ENCODE assay signal across 15 mouse cellular contexts in the genomic region with DNA sequence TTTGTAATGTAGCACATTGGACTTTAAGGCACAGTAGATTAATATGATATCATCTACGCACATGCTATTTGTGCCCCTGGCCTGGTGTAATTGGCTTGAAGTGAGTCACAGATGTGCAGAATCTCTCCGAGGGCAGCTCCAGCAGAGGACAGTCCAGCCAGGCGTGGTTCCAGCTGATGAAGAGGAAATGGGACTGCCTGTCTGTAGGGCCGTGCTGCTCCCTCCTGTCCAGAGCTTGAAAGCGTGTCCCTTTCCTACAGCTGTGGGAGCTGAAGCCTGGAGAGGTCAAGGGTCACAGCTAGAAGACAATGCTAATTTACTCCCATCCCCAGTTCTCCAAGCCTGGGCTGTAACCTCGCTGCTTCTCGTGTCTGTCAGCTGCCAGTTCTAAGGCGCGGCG. TPM values are rescaled to one million over a fixed set of nuclear protein-coding genes. Genes with fewer than 3 reads are reported as not detected.
DNase-seq lines count a peak whose midpoint lies in the region; ATAC-seq and TF ChIP-seq lines count a peak whose summit lies in the region.
"Had no signal": no experiment of that assay in that cellular context is flagged by ENCODE, and none has a peak within 500 bp of the region (broad histone marks: within the 10 kb centered on the region; RNA-seq: fewer than 3 reads in every experiment).

No protein-coding gene starts in this region.

- H3K9ac ChIP-seq in intestine, embryonic 15.5 days = no peak overlapping the region
- H3K9ac ChIP-seq in liver, postnatal 0 days (replicated peaks) = no peak overlapping the region
- H3K9ac ChIP-seq: embryonic facial prominence, embryonic 12.5 days; heart, embryonic 15.5 days had no signal

- no peak overlapping the region for H3K27ac ChIP-seq in intestine, embryonic 15.5 days
- no peak overlapping the region for H3K27ac ChIP-seq in liver, postnatal 0 days (ENCODE audit: low read depth)
- H3K27ac ChIP-seq: embryonic facial prominence, embryonic 12.5 days; heart, embryonic 15.5 days had no signal

- H3K36me3 ChIP-seq in intestine, embryonic 15.5 days = no peaks in the 10 kb centered on the region
- no peaks in the 10 kb centered on the region for H3K36me3 ChIP-seq in liver, postnatal 0 days (replicated peaks; ENCODE audit: insufficient read depth, low read length)
- H3K36me3 ChIP-seq: embryonic facial prominence, embryonic 12.5 days; heart, embryonic 15.5 days had no signal

- TF ChIP-seq CTCF in liver, postnatal 0 days (IDR thresholded peaks at IDR 0.05; ENCODE audit: low read depth) = no peak

- no peak overlapping the region for H3K4me3 ChIP-seq in intestine, embryonic 15.5 days (replicated peaks)
- H3K4me3 ChIP-seq in liver, postnatal 0 days (ENCODE audit: low read depth, low read length) = no peak overlapping the region
- H3K4me3 ChIP-seq: embryonic facial prominence, embryonic 12.5 days; heart, embryonic 15.5 days had no signal

- no peak for TF ChIP-seq EP300 in liver, postnatal 0 days (IDR thresholded peaks at IDR 0.05; ENCODE audit: low read depth)

- no peaks in the 10 kb centered on the region for H3K9me3 ChIP-seq in intestine, embryonic 15.5 days
- H3K9me3 ChIP-seq in liver, postnatal 0 days (ENCODE audit: low read length) = no peaks in the 10 kb centered on the region
- H3K9me3 ChIP-seq: embryonic facial prominence, embryonic 12.5 days; heart, embryonic 15.5 days had no signal

- no peaks in the 10 kb centered on the region for H3K27me3 ChIP-seq in intestine, embryonic 15.5 days (replicated peaks)
- H3K27me3 ChIP-seq in liver, postnatal 0 days (ENCODE audit: insufficient read depth, low read length) = no peaks in the 10 kb centered on the region
- H3K27me3 ChIP-seq: CH12.LX; embryonic facial prominence, embryonic 12.5 days; heart, embryonic 15.5 days had no signal

- H3K4me1 ChIP-seq in intestine, embryonic 15.5 days (replicated peaks) = peaks cover 3% of the 10 kb centered on the region
- H3K4me1 ChIP-seq in liver, postnatal 0 days (ENCODE audit: insufficient read depth) = peaks cover 6% of the 10 kb centered on the region

- intact Hi-C loops in gastrocnemius, postnatal 14 days (cut with DNase I; ENCODE audit: low total_unique reads) = no loop called here
- intact Hi-C loops in gastrocnemius, postnatal 36 days (cut with DNase I) = no loop called here

- 44% methylated on average over 10 of the region's 10 CpGs for WGBS in intestine, embryonic 15.5 days
- WGBS in liver, postnatal 0 days (ENCODE audit: insufficient replicate concordance) = 57% methylated on average over 10 of the region's 10 CpGs

- ATAC-seq in intestine, embryonic 15.5 days = peak; percentile 46
- ATAC-seq in liver, postnatal 0 days = peak; percentile 24
- ATAC-seq: forebrain, embryonic 16.5 days; inflammation-experienced regulatory T-cells, adult 6 months had no signal

- DNase-seq in gastrocnemius, postnatal 14 days = peak; percentile 14
- no peak for DNase-seq in gastrocnemius, postnatal 36 days
- peak; percentile 20 for DNase-seq in NIH3T3 (ENCODE audit: low read depth)
- peak; percentile 17 for DNase-seq in liver, postnatal 0 days
- no peak for DNase-seq in cerebellum, postnatal 25 days
- no peak for DNase-seq in ovary, postnatal 10 days (ENCODE audit: low spot score)
- no peak for DNase-seq in thymus, postnatal 0 days (ENCODE audit: low spot score)
- DNase-seq: left cerebral cortex, postnatal 4 days; lung, postnatal 36 days had no signal

- no peak overlapping the region for H3K4me2 ChIP-seq in intestine, embryonic 15.5 days (replicated peaks)
- H3K4me2 ChIP-seq in liver, postnatal 0 days (ENCODE audit: low read depth, low read length) = no peak overlapping the region
- H3K4me2 ChIP-seq: embryonic facial prominence, embryonic 12.5 days; heart, embryonic 15.5 days had no signal

RNA-seq across cellular contexts. Expression of a gene that starts 57.2 kb away (rescaled TPM):
- under 1 TPM; 0.04 to 0.24 TPM for total RNA-seq in gastrocnemius, postnatal 14 days (2021)
- total RNA-seq in gastrocnemius, postnatal 36 days (2021) = not detected
- 0.33 and 0.41 TPM in 2 replicates for polyA plus RNA-seq in intestine, embryonic 15.5 days (2015; fragmentation: Nextera tagmentation; extraction: Ambion mirVana)
- not detected in 2 replicates for polyA plus RNA-seq in liver, postnatal 0 days (2015; fragmentation: Nextera tagmentation; extraction: Ambion mirVana)
- polyA plus RNA-seq in thymus, postnatal 0 days (2015; fragmentation: Nextera tagmentation; extraction: Ambion mirVana) = 0.05 and 0.08 TPM in 2 replicates
- total RNA-seq: CH12.LX had no signal
- polyA plus RNA-seq: inflammation-experienced regulatory T-cells, adult 6 months had no signal

Comparison
In these comparisons a context has a peak if more than half of its experiments do, and no peak if none do; other contexts are left out.
1. DNase-seq: peak in gastrocnemius, postnatal 14 days (single experiment), NIH3T3 (single experiment) and liver, postnatal 0 days (single experiment); none in gastrocnemius, postnatal 36 days (0 of 2), cerebellum, postnatal 25 days (0 of 2), ovary, postnatal 10 days (single experiment) and thymus, postnatal 0 days (single experiment).